Mouse (Mus musculus) limb, embryonic 12.5 days (tissue): ENCODE results near the gene Rfx4. TPM values are rescaled to one million over a fixed set of nuclear protein-coding genes. Genes with fewer than 3 reads are reported as not detected.
A peak's percentile ranks its signal among the peaks of the same experiment; 100 is the strongest.

ENCODE experiments used
- ATAC-seq: fragments of 200-750 bp; cut with Nextera tagmentation; 2 replicates; pipeline ENCODE4 v1.8.0; 2017; ENCODE audit warnings: low read depth, moderate TSS enrichment; ENCODE audit not compliant: insufficient number of reproducible peaks, insufficient read depth, low FRiP score, low TSS enrichment
- H3K27ac ChIP-seq: fragments of 300-500 bp; sonication (generic); 2 replicates; pipeline ENCODE4 v1.5.1; 2016; ENCODE audit warnings: mild to moderate bottlenecking, moderate library complexity
- H3K27me3 ChIP-seq: fragments of 300-500 bp; sonication (generic); 2 replicates; pipeline ENCODE4 v1.6.1; 2016; ENCODE audit warnings: mild to moderate bottlenecking, moderate library complexity
- H3K36me3 ChIP-seq: fragments of 300-500 bp; sonication (generic); 2 replicates; pipeline ENCODE4 v1.6.1; 2016; ENCODE audit warnings: mild to moderate bottlenecking, moderate library complexity
- H3K4me1 ChIP-seq: fragments of 300-500 bp; sonication (generic); replicated peaks from 2 replicates; pipeline ENCODE4 v1.6.1; 2016
- H3K4me2 ChIP-seq: fragments of 300-500 bp; sonication (generic); 2 replicates; pipeline ENCODE4 v1.6.1; 2016; ENCODE audit warnings: mild to moderate bottlenecking, moderate library complexity
- H3K4me3 ChIP-seq: fragments of 300-500 bp; sonication (generic); replicated peaks from 2 replicates; pipeline ENCODE4 v1.5.1; 2016; ENCODE audit warnings: mild to moderate bottlenecking
- H3K9ac ChIP-seq: fragments of 300-500 bp; sonication (generic); replicated peaks from 2 replicates; pipeline ENCODE4 v1.6.1; 2016; ENCODE audit warnings: mild to moderate bottlenecking, moderate library complexity
- H3K9me3 ChIP-seq: fragments of 300-500 bp; sonication (generic); 2 replicates; pipeline ENCODE4 v1.6.1; 2016; ENCODE audit warnings: mild to moderate bottlenecking, moderate library complexity
- WGBS: fragments of 180-500 bp; shearing (Covaris S2); methylation state at CpG from one replicate; pipeline ENCODE4 v1.1.7; 2016; 5-methylcytosine and 5-hydroxymethylcytosine counted together
- polyA plus RNA-seq: library from polyadenylated mRNA; unstranded; fragments of >200 nt; fragmentation: Nextera tagmentation; extraction: Ambion mirVana; gene quantifications from 2 replicates; pipeline ENCODE4 v1.2.1, GENCODE M21; 2016

Rfx4 gene
- polyA plus RNA-seq, 1 experiment from 2014 or later, result 1.2 TPM

- H3K9me3 ChIP-seq, result no peaks in the 10 kb centered on the region
- no peak overlapping the region for H3K27ac ChIP-seq
- WGBS, result 3% methylated on average over 51 of the region's 51 CpGs
- peaks cover 98% of the 10 kb centered on the region for H3K27me3 ChIP-seq
- peak overlapping the region; percentile 40 for H3K4me3 ChIP-seq
- 0 out of 2 replicates have a peak overlapping the region, but pooled peaks have one; percentile 23 for H3K9ac ChIP-seq
- H3K4me2 ChIP-seq, result peak overlapping the region; percentile 69
- peaks cover 49% of the 10 kb centered on the region for H3K4me1 ChIP-seq
- ATAC-seq, result no peak
- no peaks in the 10 kb centered on the region for H3K36me3 ChIP-seq
These were observed 2.9 kb downstream of the Rfx4 start for GRCm38 (mm10) chr10:84758483-84759431.

- Histone ChIP-seq H3K27me3 (peaks cover 92% of the 10 kb centered on the region), H3K4me2 (peak overlapping the region; percentile 69), H3K36me3 (no peaks in the 10 kb centered on the region), H3K4me1 (peaks cover 49% of the 10 kb centered on the region), H3K4me3 (peak overlapping the region; percentile 40), H3K9ac (peak overlapping the region; percentile 42; the same call in 1 of the 2 replicates), H3K27ac (no peak overlapping the region), H3K9me3 (no peaks in the 10 kb centered on the region)
- WGBS, result 3% methylated on average over 16 of the region's 16 CpGs
- no peak; the same call in 1 of the 2 replicates for ATAC-seq
These were observed 3.8 kb downstream of the Rfx4 start for GRCm38 (mm10) chr10:84759511-84760117.

- Histone ChIP-seq H3K9me3 (no peaks in the 10 kb centered on the region), H3K27ac (no peak overlapping the region), H3K4me1 (peaks cover 41% of the 10 kb centered on the region), H3K36me3 (no peaks in the 10 kb centered on the region), H3K4me2 (peak overlapping the region; percentile 69), H3K9ac (peak overlapping the region; percentile 42), H3K4me3 (peak overlapping the region; percentile 40), H3K27me3 (peaks cover 84% of the 10 kb centered on the region)
- peak; percentile 64 for ATAC-seq
- 4% methylated on average over 46 of the region's 46 CpGs for WGBS
These were observed 4.6 kb downstream of the Rfx4 start for GRCm38 (mm10) chr10:84760118-84761111.

GRCm38 (mm10) chr10:84768766-84769165 lies 12.9 kb downstream of the Rfx4 start:
- H3K9me3 ChIP-seq, result no peaks in the 10 kb centered on the region
- H3K27me3 ChIP-seq, result peaks cover 14% of the 10 kb centered on the region
- no peaks in the 10 kb centered on the region for H3K36me3 ChIP-seq
- no peaks in the 10 kb centered on the region for H3K4me1 ChIP-seq
- no peak overlapping the region for H3K4me3 ChIP-seq
- no peak for ATAC-seq
- H3K27ac ChIP-seq, result no peak overlapping the region
- WGBS, result 70% methylated on average over 10 of the region's 10 CpGs
- no peak overlapping the region for H3K9ac ChIP-seq
- no peak overlapping the region for H3K4me2 ChIP-seq

GRCm38 (mm10) chr10:84772380-84773130 lies 16.7 kb downstream of the Rfx4 start:
- no peaks in the 10 kb centered on the region for H3K36me3 ChIP-seq
- no peak overlapping the region for H3K9ac ChIP-seq
- ATAC-seq, result no peak
- H3K4me3 ChIP-seq, result no peak overlapping the region
- no peak overlapping the region for H3K4me2 ChIP-seq
- H3K9me3 ChIP-seq, result no peaks in the 10 kb centered on the region
- no peaks in the 10 kb centered on the region for H3K4me1 ChIP-seq
- H3K27ac ChIP-seq, result no peak overlapping the region
- WGBS, result 80% methylated on average over 4 of the region's 4 CpGs
- H3K27me3 ChIP-seq, result no peaks in the 10 kb centered on the region

- no peak overlapping the region for H3K9ac ChIP-seq
- H3K4me1 ChIP-seq, result no peaks in the 10 kb centered on the region
- no peak overlapping the region for H3K27ac ChIP-seq
- WGBS, result 82% methylated on average over 4 of the region's 4 CpGs
- H3K4me2 ChIP-seq, result no peak overlapping the region
- no peak overlapping the region for H3K4me3 ChIP-seq
- no peaks in the 10 kb centered on the region for H3K27me3 ChIP-seq
- no peaks in the 10 kb centered on the region for H3K36me3 ChIP-seq
- H3K9me3 ChIP-seq, result no peaks in the 10 kb centered on the region
- no peak for ATAC-seq
These were observed 18.0 kb downstream of the Rfx4 start for GRCm38 (mm10) chr10:84773889-84774288.

GRCm38 (mm10) chr10:84774573-84774972 lies 18.7 kb downstream of the Rfx4 start:
- H3K4me1 ChIP-seq, result no peaks in the 10 kb centered on the region
- H3K4me2 ChIP-seq, result no peak overlapping the region
- WGBS, result 90% methylated on average over 12 of the region's 12 CpGs
- H3K27me3 ChIP-seq, result no peaks in the 10 kb centered on the region
- H3K9me3 ChIP-seq, result no peaks in the 10 kb centered on the region
- ATAC-seq, result no peak
- no peak overlapping the region for H3K4me3 ChIP-seq
- no peaks in the 10 kb centered on the region for H3K36me3 ChIP-seq
- no peak overlapping the region for H3K9ac ChIP-seq
- no peak overlapping the region for H3K27ac ChIP-seq

- ATAC-seq, result no peak
- Histone ChIP-seq H3K9me3 (no peaks in the 10 kb centered on the region), H3K4me1 (no peaks in the 10 kb centered on the region), H3K4me2 (no peak overlapping the region), H3K9ac (no peak overlapping the region), H3K36me3 (no peaks in the 10 kb centered on the region), H3K27ac (no peak overlapping the region), H3K4me3 (no peak overlapping the region), H3K27me3 (peaks cover 3% of the 10 kb centered on the region)
- WGBS, result 74% methylated on average over 5 of the region's 5 CpGs
These were observed 21.2 kb downstream of the Rfx4 start for GRCm38 (mm10) chr10:84777109-84777508.

- ATAC-seq, result no peak
- peaks cover 3% of the 10 kb centered on the region for H3K27me3 ChIP-seq
- 82% methylated on average over 7 of the region's 7 CpGs for WGBS
- no peaks in the 10 kb centered on the region for H3K4me1 ChIP-seq
- H3K9me3 ChIP-seq, result no peaks in the 10 kb centered on the region
- no peak overlapping the region for H3K27ac ChIP-seq
- H3K9ac ChIP-seq, result no peak overlapping the region
- H3K36me3 ChIP-seq, result no peaks in the 10 kb centered on the region
- no peak overlapping the region for H3K4me2 ChIP-seq
- no peak overlapping the region for H3K4me3 ChIP-seq
These were observed 22.1 kb downstream of the Rfx4 start for GRCm38 (mm10) chr10:84777974-84778373.

GRCm38 (mm10) chr10:84780828-84781227 lies 25.0 kb downstream of the Rfx4 start:
- WGBS, result 88% methylated on average over 4 of the region's 4 CpGs
- H3K9ac ChIP-seq, result no peak overlapping the region
- H3K4me2 ChIP-seq, result no peak overlapping the region
- no peak for ATAC-seq
- H3K9me3 ChIP-seq, result no peaks in the 10 kb centered on the region
- no peak overlapping the region for H3K4me3 ChIP-seq
- no peak overlapping the region for H3K27ac ChIP-seq
- peaks cover 3% of the 10 kb centered on the region for H3K27me3 ChIP-seq
- no peaks in the 10 kb centered on the region for H3K36me3 ChIP-seq
- no peaks in the 10 kb centered on the region for H3K4me1 ChIP-seq
